Mouse (Mus musculus) liver, postnatal 0 days (tissue): ENCODE measurements around the gene Gadl1.

Source experiments
- CTCF ChIP-seq: sonication (generic); IDR thresholded peaks from 2 replicates; pipeline ENCODE4 v1.5.1; 2016; ENCODE audit warnings: antibody characterized with exemption, low read depth
- EP300 ChIP-seq: IDR thresholded peaks from 2 replicates; pipeline ENCODE4 v1.6.1; 2016; ENCODE audit warnings: antibody characterized with exemption, low read depth, mild to moderate bottlenecking

GRCm38 (mm10) chr9:115883413-115883812, 25.8 kb upstream of the Gadl1 start:
- TF ChIP-seq CTCF (no peak), EP300 (no peak)
